ENCODE assay signal across 13 mouse cellular contexts in genomic region chr3:69397733-69398132, GRCm38 (mm10).
A peak's percentile ranks its signal among the peaks of the same experiment; 100 is the strongest.
DNase-seq lines count a peak whose midpoint lies in the region; ATAC-seq and TF ChIP-seq lines count a peak whose summit lies in the region.
"Had no signal": no experiment of that assay in that cellular context is flagged by ENCODE, and none has a peak within 500 bp of the region (broad histone marks: within the 10 kb centered on the region; RNA-seq: fewer than 3 reads in every experiment).

No protein-coding gene starts in this region.

- WGBS in kidney, embryonic 15.5 days: 75% methylated on average over 5 of the region's 5 CpGs

- H3K9ac ChIP-seq in kidney, embryonic 15.5 days: no peak overlapping the region
- H3K9ac ChIP-seq: hindbrain, embryonic 12.5 days had no signal

- peak; percentile 27 for DNase-seq in CD4-positive, CD25-positive, alpha-beta regulatory T cell, adult 2 months (ENCODE audit: low read depth, low spot score)
- DNase-seq in kidney, postnatal 4 days: peak; percentile 10
- DNase-seq in A20 (ENCODE audit: low read depth, low spot score): peak; percentile 11
- no peak for DNase-seq in urinary bladder, adult 18-20 months (ENCODE audit: low spot score in 2 of 2)
- no peak for DNase-seq in urinary bladder, postnatal 14 days (ENCODE audit: low spot score)
- DNase-seq: heart, adult 18-20 months had no signal

- H3K9me3 ChIP-seq in kidney, embryonic 15.5 days (replicated peaks): no peaks in the 10 kb centered on the region
- H3K9me3 ChIP-seq: hindbrain, embryonic 12.5 days had no signal

- no peak overlapping the region for H3K4me3 ChIP-seq in kidney, embryonic 15.5 days (replicated peaks)
- H3K4me3 ChIP-seq in bone marrow macrophage, adult 2 months (ENCODE audit: insufficient read depth, low read length): no peak overlapping the region
- H3K4me3 ChIP-seq: embryonic facial prominence, embryonic 10.5 days; hindbrain, embryonic 12.5 days had no signal

- no peak for TF ChIP-seq POLR2A in bone marrow macrophage, adult 2 months (IDR thresholded peaks at IDR 0.05; ENCODE audit: borderline replicate concordance, low read depth, low read length)

- H3K4me2 ChIP-seq in kidney, embryonic 15.5 days: no peak overlapping the region
- H3K4me2 ChIP-seq: hindbrain, embryonic 12.5 days had no signal

- no peaks in the 10 kb centered on the region for H3K27me3 ChIP-seq in kidney, embryonic 15.5 days

- H3K27ac ChIP-seq in kidney, embryonic 15.5 days: no peak overlapping the region
- no peak overlapping the region for H3K27ac ChIP-seq in bone marrow macrophage, adult 2 months (ENCODE audit: insufficient read depth, low read depth, low read length)
- H3K27ac ChIP-seq: embryonic facial prominence, embryonic 10.5 days; hindbrain, embryonic 12.5 days had no signal

- 0 out of 2 replicates have a peak, but pooled peaks have one; percentile 10 for TF ChIP-seq CTCF in bone marrow macrophage, adult 2 months (IDR thresholded peaks at IDR 0.05; ENCODE audit: low read depth, low read length)

- H3K4me1 ChIP-seq in kidney, embryonic 15.5 days: no peaks in the 10 kb centered on the region
- H3K4me1 ChIP-seq in bone marrow macrophage, adult 2 months (ENCODE audit: control insufficient read depth, insufficient read depth, low read length): no peaks in the 10 kb centered on the region
- H3K4me1 ChIP-seq: embryonic facial prominence, embryonic 10.5 days; hindbrain, embryonic 12.5 days had no signal

- no peaks in the 10 kb centered on the region for H3K36me3 ChIP-seq in kidney, embryonic 15.5 days
- H3K36me3 ChIP-seq: embryonic facial prominence, embryonic 10.5 days; hindbrain, embryonic 12.5 days had no signal

- no peak for ATAC-seq in CD4-positive, CD25-positive, alpha-beta regulatory T cell, adult 4 months
- no peak for ATAC-seq in kidney, embryonic 15.5 days (replicated peaks; ENCODE audit: low FRiP score)
- ATAC-seq: activated CD4-positive, CD25-positive, alpha-beta regulatory T cell, adult 4 months; forebrain, embryonic 14.5 days had no signal

Comparison
In these comparisons a context has a peak if more than half of its experiments do, and no peak if none do; other contexts are left out.
1. DNase-seq: peak in CD4-positive, CD25-positive, alpha-beta regulatory T cell, adult 2 months (single experiment), kidney, postnatal 4 days (2 of 2) and A20 (single experiment); none in urinary bladder, adult 18-20 months (0 of 2) and urinary bladder, postnatal 14 days (single experiment).